Mouse (Mus musculus): ENCODE measurements around the gene Lrrfip1. TPM values are rescaled to one million over a fixed set of nuclear protein-coding genes. Genes with fewer than 3 reads are reported as not detected.

Gene Lrrfip1
- polyA plus RNA-seq, 1 experiment: 9.9 TPM

DNA sequence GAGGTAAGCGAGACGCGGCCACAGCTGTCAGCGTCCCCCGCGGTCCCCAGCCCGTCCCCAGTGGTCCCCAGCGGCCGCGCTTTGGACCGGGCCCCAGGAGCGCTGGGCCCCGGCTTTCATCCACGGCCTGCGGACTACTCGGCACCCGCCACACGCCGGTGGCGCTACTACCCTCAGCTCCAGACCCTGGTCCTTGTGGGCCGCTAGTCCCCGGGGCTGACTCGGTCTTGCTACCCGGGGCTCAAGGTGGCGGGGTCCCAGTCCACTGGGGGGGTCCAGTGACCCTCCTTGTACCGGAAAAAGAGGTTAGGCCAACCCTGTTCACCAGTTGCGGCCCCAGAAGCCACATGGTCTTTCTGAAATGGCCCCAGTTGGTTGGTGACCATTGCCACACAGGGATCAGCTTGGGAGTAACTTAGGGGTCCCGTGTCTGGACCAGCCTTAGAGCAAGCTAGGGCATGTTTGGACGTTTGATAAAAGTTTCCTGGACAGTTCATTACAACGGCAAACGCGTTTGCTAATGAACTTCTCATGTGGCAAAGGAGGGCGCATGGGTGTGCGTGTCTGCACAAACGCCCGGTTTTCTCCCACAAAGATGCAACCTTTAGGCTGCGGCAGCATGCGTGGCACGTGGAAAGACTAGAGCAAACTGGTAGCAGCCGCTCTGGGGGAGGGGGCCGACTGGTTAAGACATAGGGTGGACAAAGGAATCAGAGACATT is 514 bp downstream of the Lrrfip1 start:
- DNase-seq (ENCODE audit: low read depth): no peak

DNA sequence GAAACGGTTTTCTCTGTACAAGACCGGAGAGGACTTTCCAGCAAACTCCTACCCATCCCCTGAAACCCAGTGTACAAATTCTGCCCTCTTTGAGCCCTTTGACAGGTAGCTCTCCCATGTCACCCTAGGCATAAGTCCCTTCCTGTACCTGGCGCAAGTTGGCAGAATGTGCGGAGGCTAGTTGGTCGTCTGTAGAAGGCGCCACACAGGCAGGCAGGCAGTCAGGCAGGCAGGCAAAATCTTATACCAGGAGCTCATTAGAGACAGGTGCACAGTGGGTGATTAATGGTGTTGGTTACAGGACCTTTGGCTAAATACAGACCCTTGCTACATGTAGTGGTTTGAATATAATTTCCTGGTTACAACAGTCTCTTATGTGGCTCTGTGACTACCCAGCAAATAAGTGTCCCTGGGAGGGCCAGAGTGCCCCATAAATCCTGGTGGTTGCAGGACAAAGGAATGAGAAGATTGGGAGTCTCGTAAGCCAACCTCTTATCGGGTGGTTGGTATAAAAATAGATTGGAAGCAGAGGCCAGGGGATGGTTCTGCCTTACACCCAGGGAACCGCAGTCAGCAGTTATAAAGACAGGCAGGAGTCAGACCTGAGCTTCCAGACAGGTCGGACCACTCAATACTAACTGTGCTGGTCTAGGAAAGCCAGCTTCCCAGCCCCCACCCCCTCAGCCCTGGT is 1.5 kb downstream of the Lrrfip1 start:
- DNase-seq (ENCODE audit: low read depth): no peak

DNA sequence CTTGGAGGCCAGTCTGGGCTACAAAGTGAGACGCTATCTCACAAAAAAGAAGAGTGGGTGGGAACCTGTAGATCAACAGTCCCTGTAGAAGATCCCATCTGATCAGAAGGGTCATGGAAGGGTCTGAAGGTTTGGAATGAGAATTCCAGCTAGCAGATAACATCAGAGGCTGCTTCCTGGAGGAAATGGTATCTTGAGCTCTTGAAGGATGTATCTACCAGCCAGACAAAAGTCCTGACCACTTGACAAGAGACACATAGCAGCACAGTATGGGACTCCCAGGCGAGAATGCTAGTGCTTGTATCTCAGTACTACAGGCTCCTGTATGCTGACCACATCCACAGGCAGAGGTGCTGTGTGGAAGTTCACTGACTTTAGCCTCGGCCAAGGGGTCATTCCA is 2.6 kb downstream of the Lrrfip1 start:
- DNase-seq (ENCODE audit: low read depth): no peak

DNA sequence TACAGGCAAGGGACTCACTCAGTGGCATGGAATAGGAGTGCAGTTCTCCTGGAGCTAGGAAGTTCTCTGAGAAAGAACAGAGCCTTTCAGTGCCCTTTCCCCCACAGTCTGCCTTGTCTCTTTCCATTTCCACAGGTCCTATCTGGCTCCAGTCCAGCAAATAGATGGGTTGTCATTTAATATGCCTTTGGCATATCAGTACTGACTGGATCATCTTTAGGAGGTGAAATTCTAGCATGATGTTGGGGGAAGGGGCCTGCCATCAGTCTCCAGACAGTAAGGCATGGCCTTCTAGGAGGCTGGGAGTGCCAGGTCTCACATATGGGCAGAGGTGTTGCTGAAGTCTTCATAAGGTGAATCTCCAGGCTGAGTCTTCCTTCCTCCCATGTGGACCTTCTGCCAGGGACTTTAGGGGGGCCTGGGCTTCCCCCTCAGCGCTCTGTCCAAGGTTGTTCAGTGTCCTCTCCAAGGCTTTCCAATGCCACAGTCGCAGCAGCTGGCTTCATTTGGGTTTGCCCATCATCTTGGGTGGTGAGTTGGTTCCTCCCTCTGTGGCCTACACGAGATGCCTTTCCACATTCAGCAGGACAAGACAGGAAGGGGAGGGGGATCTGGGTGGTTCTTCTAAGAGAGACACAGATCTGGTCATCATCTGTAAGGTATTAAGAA is 3.5 kb downstream of the Lrrfip1 start:
- no peak for DNase-seq (ENCODE audit: low read depth)

DNA sequence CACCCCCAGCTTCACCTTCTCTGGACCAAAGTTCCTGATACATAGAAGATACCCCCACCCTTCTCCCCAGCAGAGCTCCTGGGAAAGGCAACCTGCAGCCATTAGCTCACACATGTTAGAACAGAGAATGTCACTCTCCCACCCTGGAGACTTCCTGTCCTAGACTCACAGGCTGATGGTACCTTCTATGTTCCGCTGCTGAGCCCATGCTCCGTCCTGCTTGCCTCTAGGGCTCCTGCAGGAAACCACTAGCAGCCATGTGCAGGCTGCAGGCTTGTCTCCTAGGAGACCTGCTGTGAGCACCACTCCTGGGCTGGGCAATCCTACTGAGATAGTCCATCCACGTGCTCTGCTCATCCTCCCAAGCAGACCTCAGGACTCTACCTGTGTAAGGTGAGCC is 4.1 kb downstream of the Lrrfip1 start:
- DNase-seq (ENCODE audit: low read depth): no peak

DNA sequence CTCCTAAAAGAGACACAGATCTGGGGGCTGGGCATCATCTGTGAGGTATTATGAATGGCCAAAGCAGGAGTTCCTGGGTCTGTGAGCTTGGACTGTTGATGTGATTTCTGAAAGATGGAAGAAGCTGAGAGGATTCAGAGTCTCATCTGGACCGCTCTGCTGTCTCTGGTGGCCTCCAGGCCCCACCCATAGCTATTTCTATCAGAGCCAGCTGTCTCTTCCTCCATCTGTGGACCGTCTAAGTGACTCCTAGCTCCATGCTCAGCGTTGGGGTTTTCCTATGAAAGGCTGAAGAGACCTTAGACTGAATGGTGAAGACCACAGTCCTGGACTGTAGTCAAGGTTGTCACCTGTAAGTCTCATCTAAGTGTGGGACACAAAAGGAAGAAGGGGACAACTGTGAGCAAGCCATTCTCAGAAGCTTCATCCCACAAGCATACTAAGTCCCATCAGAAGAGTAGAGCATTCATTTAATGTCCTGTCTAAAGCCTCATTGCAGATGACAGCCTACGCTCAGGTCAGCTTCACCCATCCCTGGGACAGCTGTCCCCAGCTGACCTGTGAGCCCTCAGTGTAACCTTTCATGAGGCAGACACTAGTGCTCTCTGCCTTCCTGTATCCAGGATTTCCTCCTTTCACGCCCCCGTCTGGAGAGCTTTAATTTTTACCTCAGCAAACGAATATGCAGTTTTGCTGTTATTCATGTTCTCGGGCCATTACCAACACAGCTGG is 5.2 kb downstream of the Lrrfip1 start:
- DNase-seq (ENCODE audit: low read depth): no peak

DNA sequence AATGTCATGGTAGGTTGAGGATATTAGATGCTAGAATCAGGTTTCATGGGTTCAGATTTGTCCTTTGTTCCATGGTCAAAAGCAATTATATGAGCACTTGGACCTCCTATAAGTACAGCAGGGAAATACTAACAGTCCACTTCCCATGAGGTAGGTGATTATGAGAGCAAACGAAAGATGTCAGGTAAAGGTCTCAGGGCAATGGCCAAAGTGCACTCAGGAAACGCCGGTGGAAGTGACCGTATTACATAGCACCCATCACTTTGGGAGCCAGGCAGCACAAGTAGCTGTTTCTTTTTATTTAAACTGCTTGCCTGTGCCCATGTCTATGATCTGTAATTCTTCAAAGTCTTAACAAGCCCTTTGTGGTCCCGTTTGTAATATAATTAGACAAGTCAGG is 7.5 kb downstream of the Lrrfip1 start:
- no peak for DNase-seq (ENCODE audit: low read depth)

DNA sequence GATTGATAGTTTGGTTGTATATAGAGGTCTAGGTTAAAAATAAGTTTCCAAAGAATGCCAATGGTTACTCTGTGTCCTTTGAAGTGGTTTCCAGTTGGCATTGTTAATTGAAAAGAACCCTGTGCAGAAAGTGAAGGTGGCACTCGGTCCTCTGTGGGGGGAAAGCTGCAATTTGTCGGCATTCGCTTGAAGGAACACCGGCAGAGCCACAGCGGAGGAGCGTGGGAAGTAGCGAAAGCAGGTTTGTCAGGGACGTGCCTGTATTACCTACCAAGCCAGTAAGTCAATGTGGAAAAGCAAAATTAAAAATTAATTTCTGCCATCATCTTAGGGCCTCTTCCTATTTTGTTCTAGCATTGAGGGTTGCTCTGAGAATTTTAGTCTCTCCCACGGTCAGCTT is 8.2 kb downstream of the Lrrfip1 start:
- no peak for DNase-seq (ENCODE audit: low read depth)

DNA sequence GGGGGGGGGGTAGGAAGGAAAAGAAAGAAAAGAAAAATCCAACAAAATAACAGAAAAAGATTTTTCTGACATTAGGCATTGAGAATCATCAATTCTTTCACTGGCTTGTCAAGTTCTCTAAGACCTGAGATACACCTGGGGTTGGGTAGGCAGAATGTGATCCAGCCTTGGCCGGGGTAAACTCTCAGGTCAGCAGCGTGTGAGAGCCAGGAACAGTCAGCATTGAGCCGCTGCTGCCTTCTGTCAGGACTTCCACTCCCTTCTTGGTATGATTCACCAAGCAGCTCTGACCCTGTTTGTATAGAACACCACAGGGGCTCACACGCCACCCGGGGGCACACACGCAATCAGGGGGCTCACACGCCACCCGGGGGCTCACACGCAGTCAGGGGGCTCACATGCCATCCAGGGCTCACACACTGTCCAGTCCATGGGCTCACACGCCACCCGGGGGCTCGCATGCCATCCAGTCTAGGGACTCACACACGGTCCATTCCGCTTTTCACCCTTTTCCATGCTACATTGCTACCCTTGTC is 9.7 kb downstream of the Lrrfip1 start:
- DNase-seq (ENCODE audit: low read depth): no peak

DNA sequence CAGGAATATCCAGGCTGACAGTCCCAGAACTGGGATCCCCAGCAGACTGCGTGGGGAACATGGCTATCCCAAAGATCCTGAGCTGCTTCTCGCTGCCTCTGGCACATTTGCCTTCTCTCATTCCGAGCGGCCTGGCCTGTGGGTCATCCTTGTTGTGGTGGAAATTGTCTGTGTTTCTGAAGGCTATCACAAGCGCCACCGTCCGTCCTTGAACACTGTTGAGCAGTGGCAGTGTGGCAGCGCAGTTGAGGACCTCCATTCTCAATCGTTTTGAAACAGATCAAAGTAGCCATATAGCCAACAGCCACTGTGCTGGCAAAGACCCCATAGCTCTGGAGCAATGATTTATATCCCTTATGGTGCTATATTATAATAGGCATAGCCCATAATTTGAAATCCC is 10.2 kb downstream of the Lrrfip1 start:
- DNase-seq (ENCODE audit: low read depth): no peak

DNA sequence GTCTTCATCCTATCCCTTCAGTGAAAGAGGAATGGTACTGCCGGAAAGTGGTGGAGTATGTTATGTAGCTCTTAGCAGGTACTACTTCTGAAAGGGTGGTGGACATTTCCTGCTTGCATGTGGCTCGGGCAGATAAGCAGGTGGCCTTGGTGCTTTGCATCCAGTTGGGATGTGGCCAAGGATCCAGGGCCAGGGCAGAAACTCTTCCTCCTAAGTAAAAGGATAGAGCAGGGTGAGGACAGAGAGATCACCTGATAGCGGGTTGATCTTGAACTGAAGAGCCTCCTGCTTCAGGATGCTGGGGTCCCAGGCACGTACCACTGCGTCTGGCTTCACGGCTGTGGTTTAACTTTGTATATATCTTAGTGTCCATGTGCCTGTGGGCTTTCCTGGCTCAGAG is 10.7 kb downstream of the Lrrfip1 start:
- no peak for DNase-seq (ENCODE audit: low read depth)

DNA sequence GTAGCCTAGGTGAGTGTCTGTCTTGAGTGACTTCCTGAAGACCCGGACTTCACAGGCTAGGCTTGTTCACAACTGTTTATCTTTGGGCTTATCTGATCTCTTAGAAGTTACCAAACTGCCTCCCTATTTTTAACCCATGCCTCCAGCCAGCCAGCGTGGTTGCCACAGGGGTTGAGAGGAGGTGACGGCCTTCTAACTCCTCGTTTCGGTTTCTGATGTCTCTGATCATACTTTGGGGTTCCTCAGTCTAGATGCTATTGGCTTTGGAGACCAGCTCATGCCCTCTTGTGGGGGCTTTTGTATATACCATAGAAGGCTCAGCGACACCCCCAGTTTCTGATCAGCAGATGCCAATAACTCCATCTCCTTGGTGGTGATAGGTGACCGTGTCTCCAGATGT is 11.7 kb downstream of the Lrrfip1 start:
- DNase-seq (ENCODE audit: low read depth): no peak

DNA sequence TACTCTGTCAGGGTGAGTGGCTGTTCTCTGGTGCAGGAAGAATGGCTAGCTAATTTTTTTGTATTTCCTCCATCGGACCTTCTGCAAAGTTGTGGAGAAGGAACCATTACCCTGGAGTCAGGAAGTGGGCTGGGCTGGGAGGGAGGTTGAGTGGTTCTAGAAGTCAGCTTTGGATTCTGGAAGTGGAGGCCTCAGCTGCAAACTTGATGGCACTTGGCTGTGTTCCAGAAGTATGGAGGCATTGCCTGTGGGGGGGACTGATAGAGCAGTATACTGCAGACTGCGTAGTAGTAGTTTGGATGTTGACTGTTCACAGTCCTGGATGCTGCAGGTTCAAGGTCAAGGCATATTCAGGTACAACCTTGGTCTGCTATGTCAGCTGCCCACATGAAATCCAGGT is 12.2 kb downstream of the Lrrfip1 start:
- no peak for DNase-seq (ENCODE audit: low read depth)

DNA sequence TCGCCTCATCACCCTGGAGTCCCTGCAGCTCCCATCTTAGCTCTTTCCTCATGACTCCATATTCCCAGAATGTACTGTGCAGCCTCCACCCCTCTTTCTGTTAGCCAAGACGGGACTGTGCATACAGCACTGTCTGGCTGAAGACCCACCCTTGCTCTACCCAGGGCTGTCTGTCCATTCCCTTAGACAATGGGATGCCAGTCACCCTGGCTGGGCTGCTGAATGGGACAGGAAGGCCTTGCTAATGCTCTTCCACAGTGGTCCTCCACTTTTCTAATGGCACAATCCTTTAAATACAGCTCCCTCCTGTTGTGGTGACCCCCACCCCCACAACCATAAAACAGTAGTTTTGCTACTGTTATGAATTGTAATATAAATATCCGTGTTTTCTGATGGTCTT is 12.8 kb downstream of the Lrrfip1 start:
- DNase-seq (ENCODE audit: low read depth): no peak

DNA sequence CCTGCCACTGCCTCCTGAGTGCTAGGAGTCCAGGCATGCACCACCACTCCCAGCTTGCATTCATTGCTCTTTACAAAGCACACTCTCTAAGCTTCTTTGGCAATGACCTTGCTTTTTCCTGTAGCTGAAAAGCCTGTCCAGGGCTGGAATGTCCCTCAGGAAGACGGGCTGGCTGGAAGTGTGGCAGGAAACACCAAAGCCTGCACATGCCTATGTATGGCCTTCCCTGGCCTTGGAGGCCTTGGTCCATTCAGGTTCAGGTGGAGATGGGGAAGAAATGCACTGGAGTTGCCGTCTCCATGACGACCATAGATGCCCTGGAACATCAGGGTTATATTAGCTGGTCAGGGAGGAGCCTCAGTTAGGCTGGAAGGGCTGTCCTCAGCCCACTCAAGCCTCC is 15.3 kb downstream of the Lrrfip1 start:
- no peak for DNase-seq (ENCODE audit: low read depth)

DNA sequence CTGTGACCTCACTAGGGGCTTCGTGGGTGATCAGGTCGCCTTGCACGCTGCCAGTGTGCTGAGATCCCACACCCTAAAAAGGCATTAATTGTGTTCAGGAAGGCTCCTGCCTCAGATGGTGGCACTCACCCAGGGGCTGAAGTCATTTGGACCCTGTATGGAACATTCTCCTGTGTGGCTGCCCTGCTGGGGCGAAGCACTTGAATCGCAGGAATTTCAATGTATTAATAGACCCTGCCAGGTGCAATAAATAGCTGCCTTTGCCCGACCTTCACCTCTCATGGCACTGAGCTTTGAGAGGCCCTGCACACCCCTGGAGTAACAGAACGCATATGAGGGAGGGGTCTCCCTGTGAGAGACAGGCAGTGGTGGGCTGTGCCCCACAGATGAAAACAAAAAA is 17.0 kb downstream of the Lrrfip1 start:
- DNase-seq (ENCODE audit: low read depth): no peak

DNA sequence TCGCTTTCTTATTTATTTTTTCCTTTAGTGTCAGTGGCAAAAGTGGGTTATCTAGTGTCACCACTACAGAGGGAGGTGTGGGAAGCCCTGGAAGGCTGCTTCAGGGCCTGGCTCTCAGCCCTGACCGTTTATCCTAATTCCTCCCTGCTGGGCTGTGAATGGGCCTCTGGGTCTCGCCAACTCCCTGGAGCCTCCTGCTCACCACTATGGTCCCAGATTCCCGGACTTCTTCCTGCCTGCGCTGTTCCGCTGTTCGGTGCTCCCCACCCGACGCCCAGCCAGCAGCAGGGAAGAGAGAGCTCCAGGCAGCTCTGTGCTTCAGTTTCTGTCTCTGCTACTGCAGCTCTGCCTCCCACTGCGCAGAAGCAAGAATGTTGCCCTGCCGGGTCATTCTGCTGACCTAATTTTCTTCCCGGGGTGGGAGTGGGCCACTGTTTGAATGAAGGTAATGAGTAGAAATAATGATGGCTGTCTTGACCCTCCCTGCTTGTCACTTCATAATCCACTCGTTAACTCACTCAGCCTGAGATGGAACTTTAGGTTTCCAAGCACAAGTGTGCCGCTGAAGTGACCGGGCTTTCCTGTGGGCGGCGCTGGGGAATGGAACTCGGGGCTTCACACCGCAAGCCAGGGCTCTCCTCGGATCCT is 18.7 kb downstream of the Lrrfip1 start:
- DNase-seq (ENCODE audit: low read depth): no peak

DNA sequence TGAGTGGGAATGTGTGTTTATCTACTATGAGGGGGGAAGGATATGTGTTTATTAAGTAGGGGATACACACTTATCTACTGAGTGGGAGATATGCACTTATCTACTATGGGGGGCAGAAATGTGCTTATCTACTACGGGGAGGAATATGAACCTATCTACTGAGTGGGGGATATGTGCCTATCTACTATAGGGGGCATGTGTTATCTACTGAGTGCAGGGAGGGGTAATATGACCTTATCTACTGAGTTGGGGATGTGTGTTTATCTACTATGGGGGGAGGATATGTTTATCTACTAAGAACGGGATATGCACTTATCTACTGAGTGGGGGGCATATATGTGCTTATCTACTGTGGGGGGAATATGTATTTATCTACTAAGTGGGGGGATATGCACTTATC is 20.8 kb downstream of the Lrrfip1 start:
- no peak for DNase-seq (ENCODE audit: low read depth)

DNA sequence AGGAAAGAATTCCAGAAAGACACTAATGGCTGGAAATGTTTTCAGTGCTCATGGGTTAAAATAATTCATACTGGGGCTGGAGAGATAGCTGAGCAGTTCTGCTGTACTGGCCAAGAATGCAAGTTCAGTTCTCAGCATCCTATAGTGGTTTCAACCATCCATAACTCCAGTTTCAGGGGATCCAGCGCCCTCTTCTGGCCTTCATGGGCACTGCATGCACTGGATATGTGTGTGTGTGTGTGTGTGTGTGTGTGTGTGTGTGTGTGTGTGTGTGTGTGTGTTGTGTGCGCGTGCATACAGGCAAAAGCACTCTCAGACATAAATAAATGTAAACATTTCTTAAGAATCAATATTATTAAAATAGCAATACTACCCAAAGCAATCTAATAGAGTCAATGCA is 22.8 kb downstream of the Lrrfip1 start:
- no peak for DNase-seq (ENCODE audit: low read depth)

DNA sequence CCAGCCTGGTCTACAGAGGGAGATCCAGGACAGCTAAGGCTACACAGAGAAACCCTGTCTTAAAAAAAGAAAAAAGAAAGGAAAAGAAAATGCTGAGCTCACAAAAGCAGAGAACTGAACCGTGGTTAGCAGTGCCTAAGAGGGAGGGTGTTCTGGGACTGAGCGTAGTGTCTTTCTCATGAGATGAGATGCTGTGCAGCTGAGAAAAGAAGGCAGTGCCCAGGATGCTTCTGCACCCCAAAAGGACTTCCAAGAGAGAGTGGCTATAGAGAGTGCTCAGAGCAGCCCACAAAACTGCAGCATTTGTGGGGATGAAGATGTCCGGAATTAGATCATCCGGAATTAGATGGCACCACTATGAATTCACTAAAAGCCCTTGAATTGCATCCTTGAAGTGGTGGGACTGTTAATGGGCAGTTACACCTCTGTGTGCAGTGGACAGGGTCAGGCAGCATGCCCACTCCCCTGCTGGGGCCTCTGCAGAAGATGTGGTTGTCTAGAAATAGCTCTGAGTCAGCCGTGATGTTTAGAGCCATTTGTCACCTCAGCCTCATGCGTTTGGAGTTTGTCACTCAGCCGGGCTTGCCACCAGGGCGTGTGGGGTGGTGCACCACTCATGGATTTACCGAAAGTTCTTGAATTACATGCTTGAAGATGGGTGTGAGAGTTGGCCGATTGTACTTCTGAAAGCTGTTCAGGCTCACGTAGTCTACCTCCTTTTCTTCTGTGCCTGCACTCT is 23.8 kb downstream of the Lrrfip1 start:
- DNase-seq (ENCODE audit: low read depth): no peak

DNA sequence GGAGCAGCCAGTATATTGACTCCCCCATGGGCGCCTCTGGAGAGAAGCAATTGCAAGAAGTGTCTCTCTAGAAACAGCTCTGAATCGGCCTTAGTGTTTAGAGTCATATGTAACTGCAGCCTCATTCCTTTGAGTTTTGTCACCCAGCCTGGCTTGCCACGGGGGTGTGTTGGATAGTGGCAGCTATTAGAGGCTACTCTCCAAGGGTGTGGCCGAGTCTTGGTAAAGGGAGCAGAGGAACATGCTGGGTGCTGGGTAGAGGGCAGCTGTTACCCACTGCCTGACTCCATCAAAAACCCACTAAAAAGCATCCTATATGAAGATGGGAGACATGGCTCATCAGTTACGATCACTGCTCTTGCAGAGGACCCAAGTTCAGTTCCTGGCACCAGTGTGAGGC is 24.7 kb downstream of the Lrrfip1 start:
- no peak for DNase-seq (ENCODE audit: low read depth)
